Mouse (Mus musculus): ENCODE measurements around the gene Ces2h. TPM values are rescaled to one million over a fixed set of nuclear protein-coding genes. Genes with fewer than 3 reads are reported as not detected.

Ces2h gene
- polyA plus RNA-seq, 1 experiment from 2014 or later: not detected

- Histone ChIP-seq H3K9ac (ENCODE audit: low read depth, low read length) (no peak overlapping the region), H3K9me3 (ENCODE audit: control insufficient read depth, low read length) (no peaks in the 10 kb centered on the region), H3K36me3 (ENCODE audit: control insufficient read depth, insufficient read depth, low read length) (no peaks in the 10 kb centered on the region), H3K4me1 (replicated peaks; ENCODE audit: control insufficient read depth, insufficient read depth, low read length) (no peaks in the 10 kb centered on the region), H3K4me2 (replicated peaks; ENCODE audit: low read depth, low read length) (no peak overlapping the region), H3K27ac (ENCODE audit: low read depth, low read length) (no peak overlapping the region), H3K27me3 (ENCODE audit: control insufficient read depth, insufficient read depth, low read length) (no peaks in the 10 kb centered on the region), H3K4me3 (ENCODE audit: low read depth, low read length) (no peak overlapping the region)
- no peak for DNase-seq (ENCODE audit: low spot score)
- no peak for ATAC-seq (ENCODE audit: low FRiP score)
- 75% methylated on average over 12 of the region's 12 CpGs for WGBS
Observed at GRCm38 (mm10) chr8:105011136-105011535, 10.5 kb downstream of the Ces2h start.

- no peak overlapping the region for H3K4me3 ChIP-seq (ENCODE audit: low read depth, low read length)
- 93% methylated on average over 5 of the region's 5 CpGs for WGBS
- H3K9ac ChIP-seq (ENCODE audit: low read depth, low read length): no peak overlapping the region
- H3K4me1 ChIP-seq (replicated peaks; ENCODE audit: control insufficient read depth, insufficient read depth, low read length): no peaks in the 10 kb centered on the region
- no peak overlapping the region for H3K4me2 ChIP-seq (replicated peaks; ENCODE audit: low read depth, low read length)
- no peaks in the 10 kb centered on the region for H3K27me3 ChIP-seq (ENCODE audit: control insufficient read depth, insufficient read depth, low read length)
- H3K36me3 ChIP-seq (ENCODE audit: control insufficient read depth, insufficient read depth, low read length): no peaks in the 10 kb centered on the region
- no peaks in the 10 kb centered on the region for H3K9me3 ChIP-seq (ENCODE audit: control insufficient read depth, low read length)
- DNase-seq (ENCODE audit: low spot score) (no peak), ATAC-seq (ENCODE audit: low FRiP score) (no peak)
- H3K27ac ChIP-seq (ENCODE audit: low read depth, low read length): no peak overlapping the region
Observed at GRCm38 (mm10) chr8:105014391-105014790, 13.7 kb downstream of the Ces2h start.

GRCm38 (mm10) chr8:105021954-105022353 is 21.3 kb downstream of the Ces2h start:
- DNase-seq (ENCODE audit: low spot score) (no peak), ATAC-seq (ENCODE audit: low FRiP score) (no peak)
- Histone ChIP-seq H3K36me3 (ENCODE audit: control insufficient read depth, insufficient read depth, low read length) (no peaks in the 10 kb centered on the region), H3K9me3 (ENCODE audit: control insufficient read depth, low read length) (no peaks in the 10 kb centered on the region), H3K4me1 (replicated peaks; ENCODE audit: control insufficient read depth, insufficient read depth, low read length) (no peaks in the 10 kb centered on the region), H3K27me3 (ENCODE audit: control insufficient read depth, insufficient read depth, low read length) (no peaks in the 10 kb centered on the region), H3K4me2 (replicated peaks; ENCODE audit: low read depth, low read length) (no peak overlapping the region), H3K9ac (ENCODE audit: low read depth, low read length) (no peak overlapping the region), H3K27ac (ENCODE audit: low read depth, low read length) (no peak overlapping the region), H3K4me3 (ENCODE audit: low read depth, low read length) (no peak overlapping the region)
- 75% methylated on average over 1 of the region's 1 CpGs for WGBS

GRCm38 (mm10) chr8:105023087-105023486 is 22.4 kb downstream of the Ces2h start:
- Histone ChIP-seq H3K27me3 (ENCODE audit: control insufficient read depth, insufficient read depth, low read length) (no peaks in the 10 kb centered on the region), H3K4me3 (ENCODE audit: low read depth, low read length) (no peak overlapping the region), H3K4me2 (replicated peaks; ENCODE audit: low read depth, low read length) (no peak overlapping the region), H3K36me3 (ENCODE audit: control insufficient read depth, insufficient read depth, low read length) (no peaks in the 10 kb centered on the region), H3K9me3 (ENCODE audit: control insufficient read depth, low read length) (no peaks in the 10 kb centered on the region), H3K4me1 (replicated peaks; ENCODE audit: control insufficient read depth, insufficient read depth, low read length) (no peaks in the 10 kb centered on the region), H3K9ac (ENCODE audit: low read depth, low read length) (no peak overlapping the region), H3K27ac (ENCODE audit: low read depth, low read length) (no peak overlapping the region)
- ATAC-seq (ENCODE audit: low FRiP score) (no peak), DNase-seq (ENCODE audit: low spot score) (no peak)
- 70% methylated on average over 1 of the region's 1 CpGs for WGBS

GRCm38 (mm10) chr8:105025050-105025449 is 24.4 kb downstream of the Ces2h start:
- DNase-seq (ENCODE audit: low spot score): peak; percentile 2
- H3K9me3 ChIP-seq (ENCODE audit: control insufficient read depth, low read length): no peaks in the 10 kb centered on the region
- 79% methylated on average over 2 of the region's 2 CpGs for WGBS

GRCm38 (mm10) chr8:105043510-105043909 is 42.9 kb downstream of the Ces2h start:
- H3K9ac ChIP-seq (ENCODE audit: low read depth, low read length): no peak overlapping the region
- H3K4me1 ChIP-seq (replicated peaks; ENCODE audit: control insufficient read depth, insufficient read depth, low read length): no peaks in the 10 kb centered on the region
- no peaks in the 10 kb centered on the region for H3K9me3 ChIP-seq (ENCODE audit: control insufficient read depth, low read length)
- WGBS: 63% methylated on average over 1 of the region's 1 CpGs
- no peak for DNase-seq (ENCODE audit: low spot score)
- ATAC-seq (ENCODE audit: low FRiP score): no peak
- H3K27me3 ChIP-seq (ENCODE audit: control insufficient read depth, insufficient read depth, low read length): no peaks in the 10 kb centered on the region
- H3K27ac ChIP-seq (ENCODE audit: low read depth, low read length): no peak overlapping the region
- no peak overlapping the region for H3K4me2 ChIP-seq (replicated peaks; ENCODE audit: low read depth, low read length)
- H3K36me3 ChIP-seq (ENCODE audit: control insufficient read depth, insufficient read depth, low read length): no peaks in the 10 kb centered on the region
- H3K4me3 ChIP-seq (ENCODE audit: low read depth, low read length): no peak overlapping the region

More at GRCm38 (mm10) chr8:105025050-105025449, 24.4 kb downstream of the Ces2h start:
- Histone ChIP-seq H3K9ac (ENCODE audit: low read depth, low read length) (no peak overlapping the region), H3K4me1 (replicated peaks; ENCODE audit: control insufficient read depth, insufficient read depth, low read length) (no peaks in the 10 kb centered on the region), H3K36me3 (ENCODE audit: control insufficient read depth, insufficient read depth, low read length) (no peaks in the 10 kb centered on the region), H3K27me3 (ENCODE audit: control insufficient read depth, insufficient read depth, low read length) (no peaks in the 10 kb centered on the region), H3K4me2 (replicated peaks; ENCODE audit: low read depth, low read length) (no peak overlapping the region), H3K27ac (ENCODE audit: low read depth, low read length) (no peak overlapping the region), H3K4me3 (ENCODE audit: low read depth, low read length) (no peak overlapping the region)
- ATAC-seq (ENCODE audit: low FRiP score): no peak

GRCm38 (mm10) chr8:105045824-105046401 is 45.3 kb downstream of the Ces2h start:
- Histone ChIP-seq H3K4me3 (ENCODE audit: low read depth, low read length) (no peak overlapping the region), H3K9ac (ENCODE audit: low read depth, low read length) (no peak overlapping the region), H3K27ac (ENCODE audit: low read depth, low read length) (no peak overlapping the region), H3K27me3 (ENCODE audit: control insufficient read depth, insufficient read depth, low read length) (no peaks in the 10 kb centered on the region), H3K36me3 (ENCODE audit: control insufficient read depth, insufficient read depth, low read length) (no peaks in the 10 kb centered on the region), H3K4me2 (replicated peaks; ENCODE audit: low read depth, low read length) (no peak overlapping the region), H3K4me1 (replicated peaks; ENCODE audit: control insufficient read depth, insufficient read depth, low read length) (no peaks in the 10 kb centered on the region), H3K9me3 (ENCODE audit: control insufficient read depth, low read length) (no peaks in the 10 kb centered on the region)
- ATAC-seq (ENCODE audit: low FRiP score): no peak
- WGBS: 91% methylated on average over 3 of the region's 3 CpGs
- DNase-seq (ENCODE audit: low spot score): no peak

- 82% methylated on average over 3 of the region's 3 CpGs for WGBS
- H3K4me2 ChIP-seq (replicated peaks; ENCODE audit: low read depth, low read length): no peak within 1 kb of the TSS
- H3K36me3 ChIP-seq (ENCODE audit: control insufficient read depth, insufficient read depth, low read length): no peaks in the 10 kb centered on the region
- ATAC-seq (ENCODE audit: low FRiP score) (no peak), DNase-seq (ENCODE audit: low spot score) (no peak)
- H3K27ac ChIP-seq (ENCODE audit: low read depth, low read length): no peak within 1 kb of the TSS
- H3K4me3 ChIP-seq (ENCODE audit: low read depth, low read length): no peak within 1 kb of the TSS
- H3K9ac ChIP-seq (ENCODE audit: low read depth, low read length): no peak within 1 kb of the TSS
- no peaks in the 10 kb centered on the region for H3K27me3 ChIP-seq (ENCODE audit: control insufficient read depth, insufficient read depth, low read length)
- no peaks in the 10 kb centered on the region for H3K4me1 ChIP-seq (replicated peaks; ENCODE audit: control insufficient read depth, insufficient read depth, low read length)
- no peaks in the 10 kb centered on the region for H3K9me3 ChIP-seq (ENCODE audit: control insufficient read depth, low read length)
Observed at GRCm38 (mm10) chr8:105048371-105048854, 47.8 kb downstream of the Ces2h start, which contains the start of gene Ces3a. Gene Ces3a (plus strand): TSS chr8:105048601.

- Histone ChIP-seq H3K36me3 (ENCODE audit: control insufficient read depth, insufficient read depth, low read length) (no peaks in the 10 kb centered on the region), H3K4me2 (replicated peaks; ENCODE audit: low read depth, low read length) (no peak overlapping the region), H3K9ac (ENCODE audit: low read depth, low read length) (no peak overlapping the region), H3K9me3 (ENCODE audit: control insufficient read depth, low read length) (no peaks in the 10 kb centered on the region), H3K4me3 (ENCODE audit: low read depth, low read length) (no peak overlapping the region), H3K27me3 (ENCODE audit: control insufficient read depth, insufficient read depth, low read length) (no peaks in the 10 kb centered on the region), H3K27ac (ENCODE audit: low read depth, low read length) (no peak overlapping the region), H3K4me1 (replicated peaks; ENCODE audit: control insufficient read depth, insufficient read depth, low read length) (no peaks in the 10 kb centered on the region)
- 94% methylated on average over 4 of the region's 4 CpGs for WGBS
- ATAC-seq (ENCODE audit: low FRiP score) (no peak), DNase-seq (ENCODE audit: low spot score) (no peak)
Observed at GRCm38 (mm10) chr8:105056211-105056610, 55.6 kb downstream of the Ces2h start.

Measured in hindbrain, embryonic 11.5 days (tissue).